Comparison of ENCODE assay signal across 8 mouse cellular contexts in the genomic region with DNA sequence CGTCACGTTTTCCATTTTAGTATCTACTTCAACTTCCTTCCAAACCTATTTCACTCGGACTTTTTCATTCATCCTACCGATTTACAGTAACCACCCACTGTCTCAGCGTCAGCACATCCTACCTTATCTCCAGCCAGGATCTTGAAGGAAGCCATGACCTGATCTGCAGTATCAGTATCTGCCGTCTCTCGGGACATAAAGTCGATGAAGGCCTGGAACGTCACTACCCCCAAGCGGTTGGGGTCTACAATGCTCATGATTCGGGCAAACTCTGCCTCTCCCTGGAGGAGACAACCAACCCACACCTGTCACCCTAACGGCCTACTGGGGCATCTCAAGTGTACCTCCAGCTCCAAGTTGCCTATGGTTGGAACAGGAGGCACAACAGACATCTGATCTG. TPM values are rescaled to one million over a fixed set of nuclear protein-coding genes. Genes with fewer than 3 reads are reported as not detected.
DNase-seq lines count a peak whose midpoint lies in the region; ATAC-seq and TF ChIP-seq lines count a peak whose summit lies in the region.

No protein-coding gene starts in this region.

- DNase-seq in kidney, adult 2 months: no peak
- DNase-seq in ZHBTc4 (ENCODE audit: low read depth, low spot score): peak; percentile 44
- peak; percentile 22 for DNase-seq in hindbrain, embryonic 11.5 days (ENCODE audit: low spot score)
- DNase-seq in urinary bladder, postnatal 4 days (ENCODE audit: low spot score in 2 of 2): no peak
- no peak for DNase-seq in right cerebral cortex, postnatal 14 days
- no peak for DNase-seq in c-Kit-positive CD71-positive TER-119-positive erythroid progenitor cells, embryonic 14.5 days (ENCODE audit: low spot score)

- H3K9ac ChIP-seq in kidney, embryonic 14.5 days (ENCODE audit: low read depth, low read length): no peak overlapping the region
- no peak overlapping the region for H3K9ac ChIP-seq in hindbrain, embryonic 11.5 days (ENCODE audit: low read depth, low read length)
- H3K9ac ChIP-seq in midbrain, embryonic 13.5 days (replicated peaks): no peak overlapping the region

- TF ChIP-seq POLR2A in kidney, adult 2 months (IDR thresholded peaks at IDR 0.05; ENCODE audit: low read depth, low read length): no peak

- TF ChIP-seq CTCF in kidney, adult 2 months (conservative IDR thresholded peaks at IDR 0.05; ENCODE audit: insufficient read depth, insufficient read length, low read depth, low read length): no peak

- WGBS in kidney, embryonic 14.5 days: 61% methylated on average over 12 of the region's 12 CpGs
- WGBS in kidney, adult 2 months: 59% methylated on average over 12 of the region's 12 CpGs
- whole genome bisulfite sequencing in hindbrain, embryonic 11.5 days: 65% methylated on average over 12 of the region's 12 CpGs
- WGBS in midbrain, embryonic 13.5 days: 63% methylated on average over 12 of the region's 12 CpGs

- H3K4me2 ChIP-seq in kidney, embryonic 14.5 days (replicated peaks; ENCODE audit: low read depth, low read length): peak overlapping the region; percentile 24
- peak overlapping the region; percentile 24 for H3K4me2 ChIP-seq in hindbrain, embryonic 11.5 days (replicated peaks; ENCODE audit: low read depth, low read length)
- H3K4me2 ChIP-seq in midbrain, embryonic 13.5 days (replicated peaks): peak overlapping the region; percentile 41

- H3K4me3 ChIP-seq in kidney, embryonic 14.5 days (ENCODE audit: low read length): peak overlapping the region; percentile 59; the same call in 1 of the 2 replicates
- H3K4me3 ChIP-seq in kidney, adult 2 months (ENCODE audit: insufficient read depth, low read depth, low read length): no peak overlapping the region
- H3K4me3 ChIP-seq in hindbrain, embryonic 11.5 days (ENCODE audit: low read depth, low read length): peak overlapping the region; percentile 55; the same call in 1 of the 2 replicates
- peak overlapping the region; percentile 56 for H3K4me3 ChIP-seq in midbrain, embryonic 13.5 days (replicated peaks)

- no peak overlapping the region for H3K27ac ChIP-seq in kidney, embryonic 14.5 days (ENCODE audit: low read depth, low read length)
- H3K27ac ChIP-seq in kidney, adult 2 months (ENCODE audit: insufficient read depth, low read depth, low read length): no peak overlapping the region
- H3K27ac ChIP-seq in hindbrain, embryonic 11.5 days (ENCODE audit: low read depth, low read length): no peak overlapping the region
- peak overlapping the region; percentile 25; the same call in 1 of the 2 replicates for H3K27ac ChIP-seq in midbrain, embryonic 13.5 days

- H3K27me3 ChIP-seq in kidney, embryonic 14.5 days (ENCODE audit: control insufficient read depth, insufficient read depth, low read length): no peaks in the 10 kb centered on the region
- no peaks in the 10 kb centered on the region for H3K27me3 ChIP-seq in kidney, adult 2 months (replicated peaks; ENCODE audit: control insufficient read depth, insufficient read depth, low read length)
- H3K27me3 ChIP-seq in hindbrain, embryonic 11.5 days (ENCODE audit: control insufficient read depth, insufficient read depth, low read length): no peaks in the 10 kb centered on the region
- H3K27me3 ChIP-seq in midbrain, embryonic 13.5 days: no peaks in the 10 kb centered on the region

- ATAC-seq in kidney, embryonic 14.5 days (ENCODE audit: low FRiP score, low TSS enrichment): peak; percentile 18; the same call in 1 of the 2 replicates
- ATAC-seq in hindbrain, embryonic 11.5 days (ENCODE audit: low FRiP score): 0 out of 2 replicates have a peak, but pooled peaks have one; percentile 46
- ATAC-seq in midbrain, embryonic 13.5 days: peak; percentile 51

- no peaks in the 10 kb centered on the region for H3K4me1 ChIP-seq in kidney, embryonic 14.5 days (ENCODE audit: control insufficient read depth, insufficient read depth, low read length)
- H3K4me1 ChIP-seq in kidney, adult 2 months (ENCODE audit: control insufficient read depth, insufficient read depth, low read length): no peaks in the 10 kb centered on the region; the same call in 1 of the 2 replicates
- H3K4me1 ChIP-seq in hindbrain, embryonic 11.5 days (replicated peaks; ENCODE audit: control insufficient read depth, insufficient read depth, low read length): no peaks in the 10 kb centered on the region
- peaks cover 8% of the 10 kb centered on the region for H3K4me1 ChIP-seq in midbrain, embryonic 13.5 days (replicated peaks)

- H3K9me3 ChIP-seq in kidney, embryonic 14.5 days (ENCODE audit: control insufficient read depth, low read length): no peaks in the 10 kb centered on the region
- H3K9me3 ChIP-seq in hindbrain, embryonic 11.5 days (ENCODE audit: control insufficient read depth, low read length): no peaks in the 10 kb centered on the region
- no peaks in the 10 kb centered on the region for H3K9me3 ChIP-seq in midbrain, embryonic 13.5 days

- peaks cover 50% of the 10 kb centered on the region for H3K36me3 ChIP-seq in kidney, embryonic 14.5 days (ENCODE audit: control insufficient read depth, insufficient read depth, low read length)
- H3K36me3 ChIP-seq in kidney, adult 2 months (ENCODE audit: control insufficient read depth, insufficient read depth, low read length): no peaks in the 10 kb centered on the region; the same call in 1 of the 2 replicates
- no peaks in the 10 kb centered on the region for H3K36me3 ChIP-seq in hindbrain, embryonic 11.5 days (ENCODE audit: control insufficient read depth, insufficient read depth, low read length)
- peaks cover 24% of the 10 kb centered on the region for H3K36me3 ChIP-seq in midbrain, embryonic 13.5 days

RNA-seq across cellular contexts. Expression of gene Zfp36l1, which starts 55.9 kb away (rescaled TPM):
- polyA plus RNA-seq in kidney, embryonic 14.5 days (2014; fragmentation: Nextera tagmentation; extraction: Ambion mirVana): 166 and 175 TPM in 2 replicates
- polyA plus RNA-seq in kidney, adult 2 months (2012; rRNA removed): 109 and 111 TPM in 2 replicates
- 112 and 127 TPM in 2 replicates for polyA plus RNA-seq in hindbrain, embryonic 11.5 days (2014; fragmentation: Nextera tagmentation; extraction: Ambion mirVana)
- 51.7 and 60.1 TPM in 2 replicates for polyA plus RNA-seq in midbrain, embryonic 13.5 days (2015; fragmentation: Nextera tagmentation; extraction: Ambion mirVana)

Comparison
In these comparisons a context has a peak if more than half of its experiments do, and no peak if none do; other contexts are left out.
1. DNase-seq: peak in ZHBTc4 (single experiment) and hindbrain, embryonic 11.5 days (single experiment); none in kidney, adult 2 months (single experiment), urinary bladder, postnatal 4 days (0 of 2), right cerebral cortex, postnatal 14 days (single experiment) and c-Kit-positive CD71-positive TER-119-positive erythroid progenitor cells, embryonic 14.5 days (single experiment).
2. Peak in every context shown above with its lines, with median percentiles within 50 percentile points of each other: ATAC-seq and H3K4me2 ChIP-seq.